Mouse (Mus musculus) effector memory CD4-positive, alpha-beta T cell, adult 7 months (primary cell): ENCODE results near the gene Cpxcr1. TPM values are rescaled to one million over a fixed set of nuclear protein-coding genes. Genes with fewer than 3 reads are reported as not detected.

ENCODE experiments used
- polyA plus RNA-seq: library from polyadenylated mRNA; unstranded; fragments of 100-300 nt; shearing (Covaris generic); gene quantifications from one replicate; pipeline ENCODE4 v1.2.1, GENCODE M21; 2017

Gene Cpxcr1
- not detected for polyA plus RNA-seq

DNA sequence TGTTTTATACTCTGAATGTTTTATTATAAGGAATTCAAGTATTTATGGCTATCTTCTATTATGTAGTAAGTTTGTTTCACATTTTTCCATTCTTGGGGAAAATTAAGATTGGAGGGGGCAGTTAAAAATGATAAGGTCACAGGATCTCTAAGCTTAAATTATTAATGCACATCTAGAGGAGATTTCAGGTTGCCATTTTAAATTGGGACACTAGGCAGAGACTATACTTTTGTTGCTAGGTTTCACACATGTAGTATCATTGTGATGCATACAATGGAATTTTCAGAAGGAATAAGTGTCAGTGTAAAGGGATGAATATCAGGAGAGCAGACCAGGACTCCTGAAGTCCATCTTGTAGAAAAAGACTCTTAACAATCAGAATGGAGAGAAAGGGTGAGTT lies at the start of gene Cpxcr1:
TSS of gene Cpxcr1 (plus strand) at position 301 of the 400 bp plus-strand sequence.

Other genes with a start within 250 kb of the Cpxcr1 start
- gene H2afb2, start 232.2 kb downstream of the Cpxcr1 start, polyA plus RNA-seq = not detected